Mouse (Mus musculus) retina, postnatal 7 days (tissue): ENCODE measurements around the gene Ddx39.

ENCODE experiments used
- DNase-seq: peaks from one replicate; pipeline ENCODE4 v3.0.0-alpha.2; 2012; ENCODE audit warnings: low read depth, low spot score

The Ddx39 gene

GRCm38 (mm10) chr8:83767442-83767841, 52.5 kb downstream of the Ddx39 start:
- DNase-seq = no peak

GRCm38 (mm10) chr8:83768526-83768925, 53.5 kb downstream of the Ddx39 start:
- DNase-seq = no peak

- DNase-seq = no peak
These were observed 54.7 kb downstream of the Ddx39 start for GRCm38 (mm10) chr8:83769720-83770119.

GRCm38 (mm10) chr8:83770669-83771068, 55.7 kb downstream of the Ddx39 start:
- no peak for DNase-seq

- DNase-seq = no peak
These were observed 56.8 kb downstream of the Ddx39 start for GRCm38 (mm10) chr8:83771791-83772190.

- no peak for DNase-seq
These were observed 57.9 kb downstream of the Ddx39 start for GRCm38 (mm10) chr8:83772701-83773451.

- DNase-seq = no peak
These were observed 58.5 kb downstream of the Ddx39 start for GRCm38 (mm10) chr8:83773452-83773846.

GRCm38 (mm10) chr8:83774221-83774620, 59.2 kb downstream of the Ddx39 start:
- no peak for DNase-seq
